Mouse (Mus musculus) E14TG2a.4 (cell line): Measurements from ENCODE around the gene Mef2a.

Experiments used
- CTCF ChIP-seq: conservative IDR thresholded peaks from 2 replicates; pipeline ENCODE4 v1.5.1; 2014; ENCODE audit warnings: low read length
- POU5F1 ChIP-seq: IDR thresholded peaks from 2 replicates; pipeline ENCODE4 v1.6.1; 2014; ENCODE audit warnings: low read length, borderline replicate concordance

DNA sequence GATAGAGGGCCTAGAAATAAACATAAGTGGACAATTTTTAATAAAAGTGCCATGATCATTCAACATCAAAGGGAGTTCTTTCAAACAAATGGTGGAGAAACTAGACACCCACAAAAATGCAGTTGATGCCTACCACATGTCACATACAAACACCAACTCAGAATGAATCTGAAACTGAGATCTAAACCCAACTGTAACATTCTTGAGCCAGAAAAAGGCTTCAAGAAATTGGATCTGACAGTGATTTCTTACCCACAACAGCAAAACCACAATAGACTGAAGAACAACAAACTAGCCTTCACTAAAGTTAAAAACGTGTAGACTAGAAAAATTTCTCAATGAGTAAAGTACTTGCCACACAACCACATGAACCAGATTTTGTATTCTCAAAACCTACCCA, 52.3 kb downstream of the Mef2a start:
- TF ChIP-seq CTCF (no peak), POU5F1 (no peak)
